Mouse (Mus musculus) gastrocnemius, postnatal 14 days (tissue): ENCODE measurements at regions not wholly inside any gene's neighbourhood (a gene's known extent, or its start where the extent isn't known, plus 50 kb on each side); places are given as distances from the start of the nearest gene placed in this dataset.

Source experiments
- DNase-seq: peaks from one replicate; pipeline ENCODE4 v3.0.0; 2021; ENCODE audit warnings: mixed read lengths
- intact Hi-C: fragments of 180-260 bp; cut with DNase I; formaldehyde crosslinking; loops from one replicate; pipeline ENCODE4 v1.15.1; 2025; ENCODE audit warnings: low total_unique reads

GRCm38 (mm10) chr5:74943737-74944403, 100.7 kb downstream of the Chic2 start:
- peak; percentile 81 for DNase-seq
- intact Hi-C loops = loop anchor here (5.0 kb wide), 2 partner anchors 147 to 198 kb away; no protein-coding TSS in a partner anchor

DNA sequence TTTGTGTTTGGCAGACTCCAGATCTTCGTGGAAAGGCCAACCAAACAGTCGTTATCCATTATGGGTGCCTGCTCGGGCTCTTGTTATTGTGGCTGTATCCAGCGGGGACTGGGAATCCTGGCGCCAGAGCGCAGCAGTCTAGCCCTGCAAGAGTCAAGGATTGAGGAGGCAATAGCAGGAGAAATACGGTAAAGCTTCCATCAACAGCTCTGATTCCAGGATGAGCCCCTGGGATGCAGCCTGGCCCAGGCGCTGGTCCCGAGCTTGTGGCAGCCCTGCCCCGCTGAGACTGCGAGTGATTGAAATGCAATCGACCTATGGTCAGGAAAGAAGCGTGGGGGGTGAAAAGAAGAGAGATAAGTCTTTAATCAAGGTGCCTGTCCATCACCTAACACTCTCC, 103.1 kb downstream of the Chic2 start:
- intact Hi-C loops = loop anchor here (5.0 kb wide), 2 partner anchors 144 to 201 kb away; no protein-coding TSS in a partner anchor

DNA sequence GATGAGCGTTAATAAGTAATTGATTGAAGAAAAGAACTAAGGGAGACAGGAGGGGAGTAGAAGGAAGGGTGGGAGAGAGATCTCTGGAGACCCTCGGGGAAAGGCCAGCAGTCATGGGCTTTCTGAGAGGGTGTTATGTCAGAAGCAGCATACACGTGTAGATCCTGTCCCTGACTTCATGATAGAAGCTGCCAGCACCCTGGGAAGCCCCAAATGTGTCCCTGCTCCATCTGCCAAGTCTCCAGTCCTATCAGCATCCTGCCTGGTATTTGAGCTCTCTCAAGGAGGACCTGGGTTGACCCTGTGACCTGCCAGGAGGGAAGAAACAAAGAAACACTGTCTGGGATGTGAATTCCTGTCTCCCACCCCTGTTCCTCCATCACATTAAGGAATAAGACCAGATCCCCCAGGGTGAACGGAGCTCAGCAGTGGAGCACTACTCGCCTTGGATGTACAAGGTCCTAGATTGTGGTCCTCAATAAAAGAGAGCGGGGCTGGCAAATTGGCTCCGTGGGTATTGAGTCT, 107.1 kb downstream of the Chic2 start:
- intact Hi-C loops = no loop called here
- DNase-seq = no peak

More for the DNA sequence above, 103.1 kb downstream of the Chic2 start:
- DNase-seq = peak; percentile 49

GRCm38 (mm10) chr5:74936087-74936486, 108.5 kb downstream of the Chic2 start:
- intact Hi-C loops = no loop called here
- DNase-seq = no peak

DNA sequence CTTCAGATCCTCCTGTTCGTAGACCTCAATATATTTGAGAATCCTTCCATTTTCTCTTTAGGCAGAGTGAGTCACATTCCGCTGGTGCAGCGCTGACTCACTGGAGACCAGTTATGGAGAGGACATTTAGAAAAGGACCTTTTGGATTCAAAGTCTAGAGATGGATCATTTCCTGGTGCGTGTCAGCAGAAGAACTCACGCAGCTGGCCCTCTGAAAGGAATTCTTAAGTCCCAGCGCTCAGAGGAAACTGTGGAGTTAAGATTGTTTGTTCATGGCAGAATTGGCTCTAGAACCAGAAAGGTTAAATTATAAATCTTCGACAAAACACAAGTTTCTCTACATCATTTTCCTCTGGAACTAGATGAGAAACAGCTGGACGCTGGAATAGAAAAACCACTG, 108.9 kb downstream of the Chic2 start:
- DNase-seq = no peak
- intact Hi-C loops = no loop called here

DNA sequence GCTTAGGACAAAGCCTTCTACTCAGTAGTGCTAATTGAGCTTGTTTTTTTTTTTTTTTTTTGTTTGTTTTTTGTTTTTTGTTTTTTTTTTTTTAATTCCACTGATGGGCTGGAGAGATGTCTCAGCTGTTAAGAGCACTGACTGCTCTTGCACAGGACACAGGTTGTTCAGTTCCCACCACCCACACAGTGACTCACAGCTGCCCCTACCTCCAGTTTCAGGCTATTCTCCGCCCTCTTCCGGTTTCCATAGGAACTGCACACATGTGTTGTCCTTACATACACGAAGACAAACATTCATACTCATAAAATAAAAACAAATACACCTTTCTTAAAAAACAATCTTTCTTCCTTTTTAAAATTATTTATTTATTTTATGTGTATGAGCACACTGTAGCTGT, 111.3 kb downstream of the Chic2 start:
- DNase-seq = no peak
- intact Hi-C loops = no loop called here

DNA sequence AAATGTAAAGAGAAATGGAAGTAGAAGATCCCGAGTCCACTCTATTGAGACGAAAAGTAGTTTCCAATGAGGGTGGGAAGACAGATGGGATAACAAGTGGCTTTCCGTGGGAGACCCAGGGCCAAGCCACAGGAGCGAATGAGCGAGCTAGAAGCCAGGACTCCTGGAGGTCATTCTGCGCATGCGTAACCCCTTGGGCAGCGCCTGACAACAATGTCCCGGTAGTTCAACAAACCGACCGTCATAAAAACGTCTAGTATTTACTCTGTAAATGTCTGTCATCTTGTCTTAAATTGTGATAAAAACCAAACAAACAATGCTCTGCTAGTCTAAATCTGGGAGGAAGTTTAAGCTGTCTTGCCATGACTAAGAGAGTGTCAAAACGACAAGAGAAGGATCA, 112.4 kb downstream of the Chic2 start:
- DNase-seq = no peak
- intact Hi-C loops = no loop called here

GRCm38 (mm10) chr5:74931765-74932164, 112.8 kb downstream of the Chic2 start:
- intact Hi-C loops = no loop called here
- DNase-seq = no peak

GRCm38 (mm10) chr5:74927543-74927942, 117.0 kb downstream of the Chic2 start:
- intact Hi-C loops = no loop called here

DNA sequence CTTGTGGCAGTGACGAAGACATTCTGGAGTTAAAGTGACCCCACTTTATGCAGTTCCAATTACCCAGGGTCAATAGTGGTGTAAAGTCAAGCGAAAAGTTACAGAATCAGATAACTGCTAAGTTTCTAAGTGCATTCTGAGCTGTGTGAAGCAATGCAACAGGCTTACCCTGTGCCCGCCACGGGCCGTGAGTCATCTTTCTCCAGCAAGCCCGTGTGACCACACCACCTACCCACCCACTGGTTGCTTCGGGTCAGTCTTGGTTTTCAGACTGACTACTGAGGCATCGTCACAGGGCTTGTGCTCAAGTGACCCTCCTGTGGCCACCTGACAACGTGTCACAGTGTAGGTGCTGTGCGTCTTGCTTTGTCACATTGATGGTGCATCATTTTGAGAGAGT, 118.8 kb downstream of the Chic2 start:
- intact Hi-C loops = no loop called here
- no peak for DNase-seq

More at GRCm38 (mm10) chr5:74927543-74927942, 117.0 kb downstream of the Chic2 start:
- DNase-seq = no peak

DNA sequence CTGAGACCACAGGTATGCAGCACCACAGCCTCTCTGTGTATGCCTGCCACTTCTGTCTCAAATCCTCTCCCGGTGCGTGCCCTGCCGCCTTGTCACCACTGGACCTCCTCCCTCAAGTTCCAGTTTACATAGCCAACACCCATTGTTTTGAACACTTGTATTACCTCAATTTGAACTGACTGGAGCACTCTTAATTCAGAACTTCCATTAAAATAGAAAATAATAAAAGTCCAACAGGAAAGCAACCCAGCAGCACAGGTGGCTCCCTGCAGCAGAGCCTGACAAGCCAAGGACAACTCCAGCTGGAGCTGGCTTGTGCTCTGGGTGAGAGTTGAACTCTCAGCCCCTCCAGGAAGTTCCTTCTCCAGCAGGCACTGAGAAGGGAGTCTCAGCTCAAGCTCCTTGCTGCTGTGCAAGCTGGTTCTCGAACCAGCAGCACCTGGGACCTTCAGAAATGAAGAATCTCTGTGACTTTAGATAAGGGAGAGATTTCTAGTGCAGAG, 120.5 kb downstream of the Chic2 start:
- intact Hi-C loops = no loop called here
- DNase-seq = no peak

GRCm38 (mm10) chr5:74923337-74923736, 121.2 kb downstream of the Chic2 start:
- no peak for DNase-seq
- intact Hi-C loops = no loop called here

DNA sequence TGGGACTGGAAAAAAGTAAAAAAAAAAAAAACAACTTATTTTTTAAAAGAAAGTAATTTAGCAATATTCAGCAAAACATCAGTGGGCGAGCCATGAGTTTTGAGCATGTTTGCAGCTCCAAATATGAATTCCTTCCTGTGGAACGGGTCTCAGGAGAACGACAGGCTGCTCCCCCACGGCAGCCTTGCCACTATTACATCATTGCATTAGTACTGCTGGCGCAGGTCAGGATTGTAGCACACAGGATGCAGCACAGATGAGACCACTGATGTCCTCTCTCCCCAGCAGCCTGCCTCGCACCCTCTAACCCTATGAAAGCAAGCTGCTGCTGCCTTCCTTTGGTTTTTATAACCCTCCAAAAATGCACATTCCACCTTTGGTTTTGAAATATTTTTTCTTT, 121.7 kb downstream of the Chic2 start:
- DNase-seq = no peak
- intact Hi-C loops = no loop called here

DNA sequence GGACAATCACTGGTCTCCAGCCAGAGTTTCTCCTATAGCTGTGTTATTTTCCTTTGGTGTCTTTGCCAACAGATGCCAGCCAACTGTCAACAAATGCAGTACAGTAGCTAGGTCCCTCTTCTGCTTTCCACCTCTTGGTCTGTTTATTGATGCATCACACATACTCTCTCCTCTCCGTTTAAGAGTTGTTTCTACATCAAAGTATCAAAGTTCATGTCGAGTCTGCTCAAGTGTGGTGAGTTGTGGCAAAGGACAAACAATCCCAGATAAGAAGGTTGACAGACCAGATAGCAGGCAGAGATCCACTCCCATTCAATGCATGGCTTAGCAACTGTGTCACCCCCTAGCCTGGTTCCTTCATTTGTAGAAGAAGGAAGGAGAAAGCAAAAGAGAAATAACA, 123.6 kb downstream of the Chic2 start:
- intact Hi-C loops = no loop called here
- no peak for DNase-seq

DNA sequence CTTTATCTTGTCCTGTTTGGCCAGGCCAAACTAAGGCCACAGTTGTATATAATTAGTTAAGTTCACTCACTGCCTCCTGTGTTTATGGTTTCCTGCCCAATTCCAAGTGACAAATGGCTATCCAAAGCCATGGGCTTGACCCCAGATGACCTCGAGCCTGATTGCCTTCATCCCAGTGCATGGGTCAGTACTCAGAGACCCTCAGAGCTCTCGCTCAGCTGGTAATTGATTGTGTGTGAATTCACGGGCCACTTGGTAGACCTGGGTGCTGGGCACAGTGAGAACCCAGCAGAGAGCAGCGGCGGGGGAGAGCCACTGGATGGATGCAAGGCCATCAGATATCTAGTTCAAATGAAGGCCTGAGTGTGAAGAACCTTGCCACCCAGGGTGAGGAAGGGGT, 124.1 kb downstream of the Chic2 start:
- intact Hi-C loops = no loop called here
- no peak for DNase-seq

DNA sequence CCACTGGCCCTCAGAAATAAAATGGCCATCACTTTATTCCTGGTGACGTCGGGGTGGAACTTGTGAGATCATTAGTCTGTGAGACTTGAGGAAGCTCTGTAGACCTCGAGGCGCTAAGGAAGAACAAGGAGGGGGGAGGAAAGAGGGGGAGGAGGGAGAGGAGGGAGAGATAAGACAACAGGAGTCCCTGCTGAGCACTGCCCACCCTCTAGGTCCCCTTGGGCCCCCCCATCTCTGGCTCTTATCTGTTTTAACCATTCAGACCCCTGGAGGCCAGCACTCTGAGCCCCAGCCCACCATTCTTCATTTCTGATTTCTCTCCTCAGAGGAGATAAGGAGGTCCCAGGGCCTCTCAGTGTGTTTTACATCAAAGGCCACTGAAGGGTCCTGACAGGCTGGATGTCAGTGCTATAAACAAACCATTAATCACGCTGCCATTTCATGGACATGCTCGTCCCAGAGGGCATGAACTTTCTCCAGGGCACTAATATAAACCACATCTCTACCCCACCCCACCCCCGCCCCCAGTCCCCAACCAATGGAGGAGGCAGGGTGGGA, 139.0 kb downstream of the Chic2 start:
- no peak for DNase-seq
- intact Hi-C loops = no loop called here

DNA sequence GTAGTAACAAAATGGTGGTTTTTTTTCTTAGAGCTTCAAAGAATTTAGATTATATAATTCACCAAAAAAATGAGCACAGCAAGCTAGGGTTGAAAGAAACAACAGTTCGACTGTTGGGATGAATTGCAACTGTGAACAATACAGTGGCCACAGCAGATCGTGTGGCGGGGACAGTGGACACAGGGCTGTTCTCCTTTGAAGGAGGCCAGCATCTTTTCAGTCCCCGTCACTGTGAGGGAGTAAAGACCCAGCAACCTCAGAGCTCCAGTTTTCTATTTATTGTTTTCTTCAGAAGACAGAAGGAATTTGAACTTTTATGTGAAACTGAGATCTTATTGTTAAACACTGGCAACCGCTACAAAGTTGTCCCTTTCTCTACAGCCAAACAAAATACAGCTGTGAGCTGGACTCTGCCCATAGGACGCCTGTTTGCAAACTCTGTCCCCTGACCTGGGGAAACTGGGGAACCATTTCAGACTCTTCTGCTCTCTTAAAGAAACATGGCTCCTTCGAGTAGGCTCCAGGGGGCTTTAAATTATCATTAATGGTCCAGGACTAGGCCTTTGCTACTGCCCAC, 139.6 kb downstream of the Chic2 start:
- intact Hi-C loops = no loop called here
- no peak for DNase-seq

DNA sequence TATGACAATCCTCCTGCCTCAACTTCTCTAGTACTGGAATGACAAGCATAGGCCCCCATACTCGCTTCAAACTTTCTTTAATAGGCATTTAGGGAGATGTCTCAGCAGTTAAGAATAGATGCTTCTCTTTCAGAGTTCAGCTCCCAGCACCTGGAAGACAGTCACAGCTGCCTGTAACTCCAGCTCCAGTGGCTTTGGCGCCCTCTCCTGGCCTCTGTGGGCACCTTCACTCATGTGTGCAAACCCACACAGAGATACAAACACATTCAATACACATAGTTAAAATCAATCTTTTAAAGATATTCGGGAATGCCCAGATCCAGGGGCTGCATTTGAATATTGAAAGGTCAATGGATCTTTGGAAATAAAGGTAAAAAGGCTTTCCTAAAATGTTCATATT, 140.2 kb downstream of the Chic2 start:
- no peak for DNase-seq
- intact Hi-C loops = no loop called here

- intact Hi-C loops = no loop called here
- DNase-seq = no peak
Observed at GRCm38 (mm10) chr5:74903711-74904110, 140.9 kb downstream of the Chic2 start.

DNA sequence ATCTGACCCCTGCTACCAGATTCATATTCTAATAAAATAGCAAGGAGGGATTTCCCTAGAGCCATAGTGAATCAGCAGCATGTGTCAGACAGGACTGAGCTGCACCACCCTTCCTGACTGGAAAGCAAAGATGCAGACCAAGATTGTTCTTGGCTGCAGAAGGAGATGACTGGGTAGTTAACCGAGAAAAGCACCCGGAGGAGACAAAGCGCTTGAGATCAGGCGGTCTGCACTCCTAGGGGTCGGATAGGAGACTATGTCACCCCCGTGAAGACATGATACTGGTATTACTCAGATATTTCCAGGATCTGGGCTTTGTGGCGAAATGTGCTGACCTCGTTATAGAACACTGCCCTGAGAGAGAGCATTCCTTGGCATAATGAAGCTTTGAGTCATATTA, 147.4 kb downstream of the Chic2 start:
- intact Hi-C loops = no loop called here
- DNase-seq = no peak

DNA sequence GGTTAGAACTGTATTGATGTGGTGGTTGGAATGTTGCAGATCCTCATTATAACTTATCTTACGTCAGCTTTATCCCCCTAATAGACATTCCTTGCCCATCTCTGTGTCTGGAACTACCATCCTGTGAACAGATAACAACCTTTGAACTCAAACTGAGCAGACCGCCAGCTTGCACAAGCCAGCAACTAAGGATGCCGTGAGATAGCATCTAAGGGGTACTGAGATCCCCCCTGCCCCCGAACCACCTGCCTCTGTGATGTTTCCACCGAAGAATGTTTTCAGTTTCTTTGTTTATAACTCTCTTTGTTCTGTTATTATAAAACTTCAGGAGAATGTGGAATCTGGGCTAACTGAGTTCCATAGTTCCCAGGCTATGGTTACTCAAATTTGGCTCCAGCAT, 151.3 kb downstream of the Chic2 start:
- intact Hi-C loops = no loop called here
- DNase-seq = no peak
